Mouse (Mus musculus) left cerebral cortex, adult 8-10 months (tissue): ENCODE measurements around the gene Rab7. TPM values are rescaled to one million over a fixed set of nuclear protein-coding genes. Genes with fewer than 3 reads are reported as not detected.
"Not testable (repeated sequence)": the region's sequence is repeated elsewhere in the genome, so short reads cannot be mapped to it uniquely, and the experiment has no call there.

Experiments
- DNase-seq, 2 experiments: peaks; one replicate each; pipeline ENCODE4 v3.0.0; 2022; ENCODE audit warnings: low spot score in 2 of 2
- microRNA-seq, 2 experiments: library from miRNA; unstranded; fragments of <30 nt; microRNA quantifications; one replicate each; pipeline ENCODE4 v1.2.0; 2022
- total RNA-seq, 4 experiments: library from RNA; stranded (reverse); gene quantifications; 2 replicates each; pipeline ENCODE4 v1.2.4; 2022

The Rab7 gene
- total RNA-seq, 4 experiments from 2014 or later, result 323 to 394 (median 346) TPM

DNA sequence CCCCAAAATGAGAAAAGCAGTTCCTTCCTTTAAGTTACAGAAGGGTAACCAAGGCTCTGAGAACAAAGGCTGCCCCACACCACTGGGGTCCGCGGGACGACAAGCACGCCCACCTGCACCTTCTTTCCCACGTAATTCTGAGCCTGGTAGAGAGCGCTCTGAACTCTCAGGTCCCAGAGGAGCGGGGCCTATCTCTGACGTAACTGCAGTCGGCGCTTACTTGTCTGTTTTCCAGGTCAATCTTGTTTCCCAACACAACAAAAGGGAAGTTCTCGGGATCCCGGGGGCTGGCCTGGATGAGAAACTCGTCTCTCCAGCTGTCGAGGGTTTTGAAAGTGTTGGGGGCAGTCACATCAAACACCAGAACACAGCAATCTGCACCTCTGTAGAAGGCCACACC is 40.3 kb downstream of the Rab7 start:
- DNase-seq, result not testable (repeated sequence)

DNA sequence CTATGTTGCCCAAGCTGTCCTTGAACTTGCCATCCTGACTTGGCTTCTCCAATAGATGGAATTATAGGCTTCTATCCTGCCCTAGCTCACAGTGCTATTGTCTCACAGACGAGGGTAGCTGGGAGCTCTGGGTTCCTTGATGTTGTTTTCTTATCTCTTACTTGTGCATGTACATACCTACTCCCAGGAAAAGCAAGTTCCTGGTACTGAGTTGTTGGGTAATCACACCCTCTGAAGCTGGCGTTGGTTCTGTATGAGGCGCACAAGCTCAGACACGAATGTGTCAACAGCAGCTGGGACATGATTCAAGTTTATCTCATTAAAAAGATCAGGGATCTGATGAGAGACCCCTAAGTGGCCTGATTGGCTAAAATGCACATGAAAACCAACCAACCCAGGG is 41.6 kb downstream of the Rab7 start:
- no peak for DNase-seq

DNA sequence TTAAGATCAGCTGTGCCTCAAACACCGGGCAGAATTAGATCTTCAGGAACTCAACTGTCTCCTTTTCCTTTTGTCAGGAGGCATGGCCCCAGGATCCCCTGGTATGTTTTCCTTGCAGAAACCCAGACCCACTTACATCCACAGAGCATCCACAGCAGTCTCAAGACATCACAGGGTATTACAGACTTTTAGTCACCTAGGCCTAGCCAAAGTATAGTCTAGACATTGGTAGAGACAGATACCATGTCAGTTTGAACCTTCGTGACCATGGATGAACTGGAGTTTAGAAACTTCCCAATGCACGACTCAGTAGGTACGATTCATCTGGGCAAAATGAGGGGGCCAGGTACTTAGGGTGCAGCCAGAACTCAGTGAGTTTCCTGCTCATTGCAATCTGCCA is 46.7 kb downstream of the Rab7 start:
- no peak for DNase-seq

DNA sequence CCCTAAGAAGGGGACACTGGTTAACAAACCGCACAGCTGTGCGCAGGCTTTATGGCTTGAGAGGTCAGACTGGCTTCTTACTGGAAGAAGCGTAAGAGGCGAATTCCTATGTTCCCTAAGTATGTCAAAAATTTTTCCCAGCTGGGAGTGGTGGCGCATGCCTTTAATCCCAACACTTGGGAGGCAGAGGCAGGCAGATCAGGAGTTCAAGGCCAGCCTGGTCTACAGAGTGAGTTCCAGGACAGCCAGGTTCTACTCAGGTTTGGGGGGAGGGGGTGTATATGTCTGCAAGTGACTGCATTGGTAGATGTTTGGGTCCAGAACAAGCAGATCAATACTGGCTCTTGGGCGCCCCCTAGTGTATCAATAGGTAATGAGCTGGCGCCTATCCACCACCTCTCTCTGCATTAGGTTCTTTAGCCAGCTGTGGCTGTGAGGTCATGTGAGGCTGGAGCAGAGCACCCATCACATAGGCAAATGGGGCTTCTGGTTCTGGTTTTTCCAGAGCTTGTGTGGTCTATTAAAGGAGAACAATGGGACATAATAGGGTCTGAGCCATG is 47.3 kb downstream of the Rab7 start:
- peak; percentile 74 to 75 for DNase-seq

- no peak for DNase-seq
These were observed 48.5 kb downstream of the Rab7 start for GRCm38 (mm10) chr6:87996606-87997005.

- DNase-seq, result no peak
These were observed 49.6 kb downstream of the Rab7 start for GRCm38 (mm10) chr6:87995519-87995918.

GRCm38 (mm10) chr6:87993790-87994571 is 51.1 kb downstream of the Rab7 start:
- DNase-seq, result peak in 1 of 2 experiments; percentile 65

- no peak for DNase-seq
These were observed 52.3 kb downstream of the Rab7 start for GRCm38 (mm10) chr6:87992733-87993132.

- no peak for DNase-seq
These were observed 53.2 kb downstream of the Rab7 start for GRCm38 (mm10) chr6:87991886-87992285.

- DNase-seq, result no peak
These were observed 53.9 kb downstream of the Rab7 start for GRCm38 (mm10) chr6:87991216-87991615.

DNA sequence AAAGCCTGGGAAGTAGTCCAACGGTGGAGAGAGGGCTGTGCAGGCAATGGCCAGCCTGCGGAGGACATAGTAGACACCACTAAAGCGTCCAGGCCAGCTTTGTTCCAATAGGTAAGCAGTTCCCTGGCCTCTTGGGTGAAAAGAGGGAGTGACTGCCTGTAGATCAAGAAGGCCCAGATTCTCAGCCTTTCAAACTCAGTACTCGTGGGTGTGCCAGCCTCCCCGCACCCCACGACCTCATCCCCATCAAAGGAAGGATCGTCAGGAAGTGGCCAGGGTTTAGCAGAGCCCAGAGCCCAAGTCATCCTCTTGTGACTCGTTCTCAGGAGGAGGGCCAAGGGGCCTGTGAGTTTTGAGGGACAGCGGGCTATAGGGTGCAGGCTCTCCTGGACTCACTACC is 62.6 kb downstream of the Rab7 start:
- no peak for DNase-seq

GRCm38 (mm10) chr6:87981547-87982256 is 63.4 kb downstream of the Rab7 start, which contains the start of gene H1fx:
TSS of gene H1fx (minus strand) at chr6:87981637.
- peak; percentile 57 to 61 for DNase-seq

- no peak for DNase-seq
These were observed 64.0 kb downstream of the Rab7 start for GRCm38 (mm10) chr6:87981030-87981485.

DNA sequence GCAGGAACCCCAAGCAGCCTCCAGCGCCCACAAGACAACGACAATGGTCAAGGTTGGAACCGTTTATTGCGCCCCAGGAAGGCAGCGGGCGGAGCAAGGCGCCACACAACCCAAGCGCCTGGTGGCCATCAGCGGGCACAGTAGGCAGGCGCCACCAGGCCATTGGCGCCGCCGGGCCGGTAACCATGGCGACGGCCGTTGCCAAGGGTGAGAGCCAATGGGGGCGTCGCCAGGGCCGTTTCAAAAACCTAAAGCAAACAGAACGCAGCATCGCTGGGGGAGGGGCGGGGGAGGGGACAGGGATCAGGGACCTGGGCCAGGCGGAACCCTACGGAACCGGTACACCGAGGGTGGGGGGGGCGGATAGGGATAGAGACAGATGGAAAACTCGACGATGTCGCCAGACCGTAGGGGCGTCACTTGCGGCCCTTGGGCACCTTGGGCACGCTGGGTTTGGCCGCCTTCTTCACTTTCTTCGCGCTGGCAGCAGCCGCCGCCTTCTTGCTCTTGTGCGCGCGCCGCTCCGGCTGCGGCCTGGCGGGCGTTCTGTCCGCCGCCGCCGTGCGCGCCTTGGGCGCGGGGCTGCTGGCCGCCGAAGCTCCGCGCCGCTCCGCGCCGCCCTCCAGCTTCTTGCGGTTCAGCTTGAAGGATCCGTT is 64.6 kb downstream of the Rab7 start:
- DNase-seq, result peak in 1 of 2 experiments; percentile 86

DNA sequence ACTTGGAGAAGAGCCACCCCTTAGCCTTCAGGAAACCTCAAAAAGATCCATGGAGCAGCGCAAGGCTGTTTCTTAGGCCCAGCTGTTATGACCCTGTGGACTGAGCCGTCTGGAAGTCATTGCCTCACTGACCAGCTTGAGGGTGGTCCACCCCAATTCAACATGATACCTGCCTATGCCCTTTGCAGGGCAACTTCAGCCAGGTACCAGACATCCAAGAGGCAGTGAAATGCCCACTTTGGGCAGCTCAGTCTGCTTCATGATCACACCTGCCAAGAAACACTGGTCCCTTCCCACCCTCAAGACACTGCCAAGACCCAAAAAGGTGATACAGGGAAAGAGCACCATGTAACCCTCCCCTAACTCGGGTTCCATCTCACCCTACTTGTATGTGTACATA is 65.3 kb downstream of the Rab7 start:
- no peak for DNase-seq

DNA sequence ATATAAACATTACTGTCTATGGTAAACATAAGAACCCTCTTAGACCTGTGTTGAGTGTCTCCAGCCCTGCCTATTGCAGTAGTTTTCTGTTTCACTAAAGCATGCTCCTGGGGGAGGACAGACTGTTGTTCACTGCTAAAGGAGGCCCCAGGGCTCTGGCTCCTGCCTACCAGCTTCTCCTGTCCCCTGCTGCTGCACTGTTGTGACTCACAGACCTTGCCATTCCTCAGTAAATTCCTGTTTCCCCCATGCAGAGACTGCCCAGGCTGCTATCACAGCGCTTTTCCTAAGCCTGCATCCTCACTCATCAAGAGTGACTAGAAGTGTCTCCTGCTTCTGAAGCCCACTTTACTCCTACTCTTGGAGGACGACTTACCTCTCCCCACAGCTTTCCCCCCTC is 75.0 kb downstream of the Rab7 start:
- DNase-seq, result no peak

GRCm38 (mm10) chr6:87962457-87962856 is 82.6 kb downstream of the Rab7 start:
- not testable (repeated sequence) for DNase-seq

Small RNA genes lying within 50 kb of the gene (microRNA-seq; reads per million reads assigned to microRNA genes)
- 0 to 0.22 reads per million in 2 experiments for gene Gm47286

Other genes starting within 250 kb of the Rab7 start
- gene Rab43, start 233.1 kb downstream of the Rab7 start, total RNA-seq, result 10 to 100 TPM; 14.4 to 22.1 (median 16.7) TPM
- 1 to 10 TPM; 2.2 to 5.0 (median 2.8) TPM for gene Gm45140, start 209.5 kb downstream of the Rab7 start, total RNA-seq
- 10 to 100 TPM; 27.5 to 30.6 (median 28.5) TPM for gene Isy1, start 206.5 kb downstream of the Rab7 start, total RNA-seq
- 100 to 1,000 TPM; 280 to 313 (median 302) TPM for gene Cnbp, start 194.2 kb downstream of the Rab7 start, total RNA-seq
- gene Copg1, start 157.5 kb downstream of the Rab7 start, total RNA-seq, result 100 to 1,000 TPM; 245 to 257 (median 245) TPM
- 10 to 100 TPM; 24.7 to 27.7 (median 25.0) TPM for gene Hmces, start 131.3 kb downstream of the Rab7 start, total RNA-seq
- gene H1fx, start 63.6 kb downstream of the Rab7 start, total RNA-seq, result 10 to 100 TPM; 45.4 to 53.5 (median 49.3) TPM
- gene Rpn1, start 39.2 kb upstream of the Rab7 start, total RNA-seq, result 100 to 1,000 TPM; 166 to 188 (median 171) TPM
- gene Gata2, start 148.6 kb upstream of the Rab7 start, total RNA-seq, result 1 to 10 TPM; 4.4 to 6.8 (median 6.2) TPM
- not detected for gene Dnajb8, start 177.0 kb upstream of the Rab7 start, total RNA-seq